Mouse (Mus musculus) urinary bladder, postnatal 10 days (tissue): Measurements from ENCODE around the gene Cutal.

Experiments used
- DNase-seq: peaks from one replicate; pipeline ENCODE4 v3.0.0; 2022; ENCODE audit warnings: low spot score

Gene Cutal

GRCm38 (mm10) chr2:34920144-34920543 lies 45.9 kb downstream of the Cutal start:
- DNase-seq = no peak

- no peak for DNase-seq
These were observed 48.5 kb downstream of the Cutal start for GRCm38 (mm10) chr2:34922729-34923128.

GRCm38 (mm10) chr2:34927320-34927719 lies 53.1 kb downstream of the Cutal start:
- DNase-seq = no peak

GRCm38 (mm10) chr2:34937460-34937859 lies 63.3 kb downstream of the Cutal start:
- no peak for DNase-seq

- no peak for DNase-seq
These were observed 64.3 kb downstream of the Cutal start for GRCm38 (mm10) chr2:34938269-34939208.

- no peak for DNase-seq
These were observed 66.0 kb downstream of the Cutal start for GRCm38 (mm10) chr2:34940246-34940645.

GRCm38 (mm10) chr2:34941061-34941675 lies 67.0 kb downstream of the Cutal start:
- no peak for DNase-seq
